Mouse (Mus musculus) cerebellum, postnatal 14 days (tissue): ENCODE measurements around the gene Cdca8.
A peak's percentile ranks its signal among the peaks of the same experiment; 100 is the strongest.
"Not testable (repeated sequence)": the region's sequence is repeated elsewhere in the genome, so short reads cannot be mapped to it uniquely, and the experiment has no call there.

Experiments
- DNase-seq, 2 experiments: peaks; one replicate each; pipeline ENCODE4 v3.0.0; 2021; ENCODE audit warnings: mixed read lengths in 2 of 2

The Cdca8 gene

GRCm38 (mm10) chr4:124939211-124939610 lies at the start of gene Cdca8:
TSS of gene Cdca8 (minus strand) at chr4:124939311.
- DNase-seq: not testable (repeated sequence)

- no peak for DNase-seq
These were observed 49.3 kb upstream of the Cdca8 start for GRCm38 (mm10) chr4:124988382-124988781.

DNA sequence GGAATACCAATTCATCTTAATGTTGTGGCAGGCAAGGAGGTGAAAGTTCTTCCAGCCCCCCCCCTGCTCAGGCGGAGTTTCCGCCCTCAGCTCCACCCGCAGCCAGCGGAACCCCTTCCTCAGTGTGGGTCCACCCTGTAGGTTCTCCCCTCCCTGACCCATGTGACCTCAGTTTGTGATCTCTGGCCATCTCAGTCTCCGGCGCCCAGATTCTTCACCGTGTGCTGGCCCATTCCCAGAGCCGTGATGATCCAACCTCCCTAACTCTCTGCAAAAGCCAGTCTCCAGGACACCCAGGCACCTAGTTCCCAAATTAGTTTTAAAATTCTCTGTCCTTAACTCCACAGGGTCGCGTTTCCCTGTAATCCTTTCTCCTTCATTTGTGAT lies 48.6 kb upstream of the Cdca8 start:
- DNase-seq: no peak

- DNase-seq: peak in 1 of 2 experiments; percentile 35
These were observed 47.9 kb upstream of the Cdca8 start for GRCm38 (mm10) chr4:124986739-124987710.

- DNase-seq: no peak
These were observed 46.8 kb upstream of the Cdca8 start, which contains the start of gene Rspo1 for GRCm38 (mm10) chr4:124985671-124986602. TSS of gene Rspo1 (plus strand) at chr4:124986430.

- DNase-seq: no peak
These were observed 46.0 kb upstream of the Cdca8 start for GRCm38 (mm10) chr4:124984871-124985670.

- peak in 1 of 2 experiments; percentile 52 for DNase-seq
These were observed 44.9 kb upstream of the Cdca8 start for GRCm38 (mm10) chr4:124983893-124984526.

DNA sequence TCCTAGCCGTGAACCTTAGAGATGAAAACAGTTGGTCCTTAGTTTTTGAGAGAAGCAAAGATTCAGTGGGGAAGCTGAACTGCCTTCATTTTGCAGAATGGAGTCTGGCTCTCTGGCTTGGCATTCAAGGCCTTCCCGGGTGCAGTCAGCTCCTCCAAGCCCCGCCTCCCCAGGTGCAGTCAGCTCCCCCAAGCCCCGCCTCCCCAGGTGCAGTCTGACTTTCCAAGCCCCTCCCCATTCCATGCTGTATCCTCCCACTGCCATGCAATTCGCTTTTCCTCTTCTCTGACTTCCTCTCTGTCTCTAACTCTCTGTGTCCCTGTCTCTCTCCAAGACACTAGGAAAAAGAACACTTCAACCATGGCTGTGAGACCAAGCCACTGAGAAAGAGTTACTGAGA lies 39.1 kb upstream of the Cdca8 start:
- DNase-seq: no peak

DNA sequence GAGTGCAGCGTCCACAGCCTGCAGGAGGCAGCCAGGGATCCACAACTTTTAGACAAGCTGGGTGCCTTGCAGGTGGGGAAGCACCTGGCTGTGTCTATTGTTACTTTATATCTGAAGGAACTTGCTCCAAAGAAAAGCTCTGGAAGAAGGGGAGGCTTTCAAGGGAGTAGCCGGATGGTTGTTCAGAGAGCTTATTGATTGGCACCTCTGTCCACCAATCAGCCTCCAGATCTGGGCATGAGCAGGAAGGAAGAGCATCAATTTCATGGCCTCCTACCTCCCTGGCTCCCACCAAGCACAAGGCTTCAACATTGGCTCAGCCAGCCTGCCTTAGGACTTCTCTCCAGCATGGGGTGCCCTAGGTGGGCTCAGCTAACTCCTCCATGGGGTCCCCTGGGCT lies 34.2 kb upstream of the Cdca8 start:
- DNase-seq: no peak

- DNase-seq: no peak
These were observed 33.2 kb upstream of the Cdca8 start for GRCm38 (mm10) chr4:124972316-124972715.

GRCm38 (mm10) chr4:124971094-124971493 lies 32.0 kb upstream of the Cdca8 start:
- DNase-seq: no peak

DNA sequence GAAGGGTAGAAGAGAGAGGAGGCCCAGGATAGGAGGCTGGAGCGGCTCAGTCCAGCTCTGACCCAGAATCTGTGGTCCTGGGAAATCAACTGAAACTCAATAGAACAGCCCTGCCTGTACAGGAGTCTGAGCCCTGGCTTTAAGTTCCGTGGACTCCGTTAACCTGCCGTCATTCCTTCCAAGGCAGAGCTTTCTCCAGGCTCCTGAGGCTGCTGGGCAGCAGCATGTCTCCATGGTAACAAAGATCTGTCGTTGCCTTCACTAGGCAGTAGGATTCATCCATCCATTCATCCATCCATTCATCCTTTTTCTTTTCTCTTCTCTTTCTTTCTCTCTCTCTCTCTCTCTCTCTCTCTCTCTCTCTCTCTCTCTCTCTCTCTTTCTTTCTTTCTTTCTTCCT lies 31.6 kb upstream of the Cdca8 start:
- no peak for DNase-seq

DNA sequence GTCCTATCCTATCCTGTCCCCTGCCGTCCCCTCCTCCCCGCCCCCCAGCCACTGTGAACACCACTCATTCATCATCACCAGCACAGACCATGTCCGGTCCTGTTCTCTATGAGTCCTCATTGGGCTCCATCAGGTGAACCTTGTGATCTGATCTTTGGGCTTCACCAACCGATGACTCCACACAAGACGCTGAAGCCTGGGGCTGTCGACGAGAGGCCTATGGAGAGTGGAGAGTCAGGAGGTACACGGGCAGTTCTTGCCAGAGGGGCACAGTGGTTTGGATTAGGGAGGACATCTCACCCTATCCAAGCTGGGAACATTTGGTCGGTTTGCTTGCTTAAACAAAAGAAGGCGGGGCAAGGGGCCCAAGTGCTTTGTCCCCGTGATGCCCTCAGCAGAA lies 31.1 kb upstream of the Cdca8 start:
- no peak for DNase-seq

GRCm38 (mm10) chr4:124969219-124969848 lies 30.2 kb upstream of the Cdca8 start:
- no peak for DNase-seq

DNA sequence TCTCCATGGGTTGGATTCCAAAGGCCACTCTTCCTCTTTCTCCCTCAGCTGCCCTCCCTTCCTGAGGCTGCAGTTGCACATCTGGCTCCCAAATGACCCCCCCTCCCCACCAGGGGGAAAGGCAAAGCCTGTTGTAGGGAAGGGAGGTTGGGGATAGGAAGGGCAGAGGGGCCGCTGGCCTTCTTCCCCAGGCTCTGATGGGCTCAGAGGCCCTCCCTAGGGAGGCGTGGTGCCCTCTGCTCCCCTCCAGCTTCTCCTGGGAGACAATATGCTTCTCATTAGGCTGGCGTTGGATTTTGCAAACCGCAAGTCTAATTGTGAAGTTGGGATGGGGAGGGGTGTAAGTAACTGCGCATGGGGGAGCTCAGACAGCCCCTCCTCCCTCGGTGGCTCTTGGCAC lies 29.6 kb upstream of the Cdca8 start:
- DNase-seq: no peak

GRCm38 (mm10) chr4:124964912-124965599 lies 25.9 kb upstream of the Cdca8 start:
- DNase-seq: no peak

DNA sequence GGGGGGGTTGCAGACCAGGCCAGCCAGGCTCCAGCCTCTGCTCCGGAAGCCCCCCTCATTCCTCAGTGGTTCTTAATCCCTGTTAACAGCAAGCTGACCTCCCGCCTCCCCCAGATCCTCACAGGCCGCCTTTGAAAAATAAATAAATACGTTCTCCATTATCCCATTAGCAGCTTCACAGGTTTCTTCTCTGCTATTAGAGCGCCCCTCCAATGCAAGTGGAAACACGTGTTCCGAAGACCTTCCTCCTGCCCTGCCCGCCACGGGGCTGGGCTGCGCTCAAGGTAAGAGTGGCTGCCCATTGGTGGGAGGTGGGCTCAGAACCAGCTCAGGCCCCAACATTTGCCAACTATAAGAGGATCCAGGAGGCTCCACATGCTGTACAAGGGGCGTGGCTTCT lies 23.5 kb upstream of the Cdca8 start:
- DNase-seq: no peak

GRCm38 (mm10) chr4:124960940-124961339 lies 21.8 kb upstream of the Cdca8 start:
- peak; percentile 66 to 76 for DNase-seq

DNA sequence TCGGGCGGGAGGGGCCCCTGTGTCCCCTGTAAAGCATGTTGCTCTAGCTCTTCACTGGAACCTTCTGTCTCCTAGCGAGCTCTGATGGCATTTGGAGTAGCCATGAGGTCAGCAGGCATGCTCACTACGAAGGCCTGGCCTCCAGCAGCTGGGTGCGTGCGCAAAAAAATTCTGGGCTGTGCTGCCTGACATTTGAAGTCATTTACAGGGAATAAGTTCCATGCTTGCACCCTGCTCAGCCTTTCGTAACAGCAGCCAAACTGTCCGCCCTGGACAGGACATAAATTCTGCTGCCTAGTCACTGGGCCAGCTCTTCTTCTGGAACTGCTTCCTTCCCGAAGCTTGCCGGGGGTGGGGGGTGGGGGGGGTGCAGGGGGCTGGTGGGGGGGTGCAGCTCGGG lies 20.0 kb upstream of the Cdca8 start:
- no peak for DNase-seq

- DNase-seq: no peak
These were observed 18.2 kb upstream of the Cdca8 start for GRCm38 (mm10) chr4:124957284-124957683.

DNA sequence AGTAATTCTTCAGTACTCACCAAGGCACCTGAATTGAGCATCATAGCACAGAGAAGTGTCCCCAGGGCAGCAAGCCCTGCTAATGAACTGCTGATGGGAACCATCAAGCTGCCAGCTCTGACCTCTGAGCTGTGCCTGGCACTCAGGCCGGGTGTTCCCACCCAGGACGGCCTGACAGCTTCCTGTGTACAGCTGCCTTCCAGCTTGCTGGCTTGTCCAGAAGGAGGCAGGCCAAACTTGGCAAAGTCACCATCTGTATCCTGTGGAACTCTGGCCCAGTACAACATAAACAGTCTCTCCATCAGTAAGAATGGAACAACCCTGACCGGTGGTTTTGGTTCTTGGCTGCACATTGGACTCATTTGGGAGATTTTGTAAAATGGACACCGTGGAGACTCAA lies 14.4 kb upstream of the Cdca8 start:
- no peak for DNase-seq
